Mouse (Mus musculus) midbrain, postnatal 0 days (tissue): ENCODE data around the gene Barhl2. TPM values are rescaled to one million over a fixed set of nuclear protein-coding genes. Genes with fewer than 3 reads are reported as not detected.

Experiments
- ATAC-seq: fragments of 200-750 bp; cut with Nextera tagmentation; 2 replicates; pipeline ENCODE4 v1.8.0; 2017; ENCODE audit warnings: moderate number of reproducible peaks, mild to moderate bottlenecking, moderate TSS enrichment, moderate library complexity; ENCODE audit not compliant: low FRiP score
- DNase-seq: peaks from one replicate; pipeline ENCODE4 v3.0.0-alpha.2; 2015; ENCODE audit warnings: low spot score
- H3K27ac ChIP-seq: fragments of 300-500 bp; sonication (generic); 2 replicates; pipeline ENCODE4 v1.5.1; 2014; ENCODE audit warnings: low read depth, mild to moderate bottlenecking, low read length, mixed read lengths
- H3K27me3 ChIP-seq: fragments of 300-500 bp; sonication (generic); 2 replicates; pipeline ENCODE4 v1.6.1; 2014; ENCODE audit warnings: low read length, control low read depth, mixed read lengths; ENCODE audit not compliant: insufficient read depth
- H3K36me3 ChIP-seq: fragments of 300-500 bp; sonication (generic); 2 replicates; pipeline ENCODE4 v1.6.1; 2014; ENCODE audit warnings: low read length, control low read depth, mixed read lengths; ENCODE audit not compliant: insufficient read depth
- H3K4me1 ChIP-seq: fragments of 300-500 bp; sonication (generic); 2 replicates; pipeline ENCODE4 v1.6.1; 2014; ENCODE audit warnings: mild to moderate bottlenecking, control low read depth, antibody characterized with exemption, low read length, mixed read lengths; ENCODE audit not compliant: insufficient read depth
- H3K4me2 ChIP-seq: fragments of 300-500 bp; sonication (generic); 2 replicates; pipeline ENCODE4 v1.6.1; 2014; ENCODE audit warnings: low read depth, mild to moderate bottlenecking, low read length, mixed read lengths; ENCODE audit not compliant: poor library complexity, severe bottlenecking
- H3K4me3 ChIP-seq: fragments of 300-500 bp; sonication (generic); 2 replicates; pipeline ENCODE4 v1.5.1; 2014; ENCODE audit warnings: low read depth, mild to moderate bottlenecking, low read length, moderate library complexity
- H3K9ac ChIP-seq: fragments of 300-500 bp; sonication (generic); replicated peaks from 2 replicates; pipeline ENCODE4 v1.6.1; 2014; ENCODE audit warnings: mild to moderate bottlenecking, low read length, moderate library complexity, mixed read lengths; ENCODE audit not compliant: poor library complexity, severe bottlenecking
- H3K9me3 ChIP-seq: fragments of 300-500 bp; sonication (generic); 2 replicates; pipeline ENCODE4 v1.6.1; 2016; ENCODE audit warnings: low read length, control low read depth
- CTCF ChIP-seq: IDR thresholded peaks from 2 replicates; pipeline ENCODE4 v1.5.1; 2016; ENCODE audit warnings: antibody characterized with exemption, mild to moderate bottlenecking
- WGBS: fragments of 180-500 bp; shearing (Covaris S2); extraction: QIAGEN DNeasy Blood & Tissue Kit; methylation state at CpG from one replicate; pipeline ENCODE4 v1.1.7; 2014; 5-methylcytosine and 5-hydroxymethylcytosine counted together
- polyA plus RNA-seq: library from polyadenylated mRNA; unstranded; fragments of >200 nt; fragmentation: Nextera tagmentation; extraction: Ambion mirVana; gene quantifications from 2 replicates; pipeline ENCODE4 v1.2.1, GENCODE M21; 2015
- total RNA-seq: library from RNA; depleted of rRNA; stranded (reverse); fragments of >200 nt; gene quantifications from 2 replicates; pipeline ENCODE4 v1.2.3, GENCODE M21; 2014; rRNA removed

Gene Barhl2
- total and polyA plus RNA-seq, 2 experiments from 2014 or later, result 6.5 to 27.6 TPM

DNA sequence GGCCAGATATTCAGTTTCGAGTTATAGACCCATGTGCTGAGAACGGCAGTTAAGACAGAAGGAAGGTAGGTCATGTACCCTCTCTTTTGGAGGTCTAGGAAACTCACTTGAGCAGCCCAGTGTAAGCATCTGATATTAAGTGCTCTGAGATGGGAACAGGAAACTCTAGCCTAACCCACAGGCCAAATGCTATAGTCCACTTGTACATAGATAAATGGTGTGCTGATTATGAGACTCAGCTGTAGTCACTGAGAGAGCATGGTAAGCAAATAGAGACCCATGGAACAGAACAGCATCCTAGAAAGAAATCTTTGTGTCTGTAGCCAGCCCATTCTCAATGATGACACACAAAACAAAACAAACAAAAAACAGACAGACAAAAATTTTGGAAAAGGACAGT, 55.2 kb downstream of the Barhl2 start:
- Histone ChIP-seq H3K4me1 (no peaks in the 10 kb centered on the region), H3K4me2 (no peak overlapping the region), H3K9ac (no peak overlapping the region), H3K4me3 (no peak overlapping the region), H3K27me3 (no peaks in the 10 kb centered on the region), H3K36me3 (no peaks in the 10 kb centered on the region), H3K9me3 (no peaks in the 10 kb centered on the region), H3K27ac (no peak overlapping the region)
- ATAC-seq (no peak), DNase-seq (no peak)
- 91% methylated on average over 2 of the region's 2 CpGs for WGBS
- no peak for TF ChIP-seq CTCF

Other genes starting within 250 kb of the Barhl2 start
- gene Gm17304, start 150.9 kb upstream of the Barhl2 start, total RNA-seq, result not detected in 2 replicates
- gene Gm17304, start 150.9 kb upstream of the Barhl2 start, polyA plus RNA-seq, result not detected in 2 replicates
- gene Zfp644, start 239.1 kb upstream of the Barhl2 start, total RNA-seq, result 89.7 and 119 TPM in 2 replicates
- gene Zfp644, start 239.1 kb upstream of the Barhl2 start, polyA plus RNA-seq, result 64.9 and 72.2 TPM in 2 replicates